Mouse (Mus musculus) liver, postnatal 0 days (tissue): ENCODE results near the gene Arx.

Source experiments
- CTCF ChIP-seq: sonication (generic); IDR thresholded peaks from 2 replicates; pipeline ENCODE4 v1.5.1; 2016; ENCODE audit warnings: antibody characterized with exemption, low read depth
- EP300 ChIP-seq: IDR thresholded peaks from 2 replicates; pipeline ENCODE4 v1.6.1; 2016; ENCODE audit warnings: antibody characterized with exemption, low read depth, mild to moderate bottlenecking

DNA sequence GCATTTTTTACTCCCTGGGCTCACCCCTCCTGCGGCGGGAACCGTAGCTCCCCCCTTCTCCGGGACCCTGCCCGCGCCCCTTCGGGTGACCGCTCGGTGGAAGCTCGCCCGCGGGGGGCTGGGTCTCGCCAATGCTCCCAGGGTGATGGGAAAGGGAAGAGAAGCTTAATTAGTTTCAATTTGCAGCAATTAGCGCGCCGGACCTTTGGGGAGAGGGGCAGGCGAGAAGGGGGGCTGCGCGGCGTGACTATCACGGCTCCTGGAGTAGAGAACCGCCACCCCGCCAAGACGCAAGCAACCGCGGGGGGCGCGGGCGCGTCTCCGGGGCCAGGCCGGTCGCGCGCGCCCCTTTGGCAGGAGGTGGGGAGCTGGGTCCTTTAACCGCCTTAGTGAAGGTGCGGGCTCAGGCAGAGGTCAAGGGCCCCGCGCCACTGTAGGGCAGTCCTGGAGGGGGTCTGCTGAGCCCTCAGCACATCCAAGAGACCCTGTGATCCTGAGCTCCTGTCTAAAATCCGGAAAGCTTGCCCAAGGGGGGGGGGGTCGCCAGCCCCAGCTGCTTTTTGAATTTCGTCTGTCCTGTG, 12.9 kb downstream of the Arx start:
- no peak for TF ChIP-seq CTCF
- TF ChIP-seq EP300: no peak
